Mouse (Mus musculus) hindbrain, postnatal 0 days (tissue): Measurements from ENCODE around the gene Slc4a2. TPM values are rescaled to one million over a fixed set of nuclear protein-coding genes. Genes with fewer than 3 reads are reported as not detected.

ENCODE experiments used
- ATAC-seq: fragments of 200-750 bp; cut with Nextera tagmentation; 2 replicates; pipeline ENCODE4 v1.8.0; 2017; ENCODE audit warnings: mild to moderate bottlenecking, moderate TSS enrichment, moderate library complexity
- DNase-seq: peaks from one replicate; pipeline ENCODE4 v3.0.0-alpha.2; 2015; ENCODE audit warnings: low spot score
- H3K27ac ChIP-seq: fragments of 300-500 bp; sonication (generic); 2 replicates; pipeline ENCODE4 v1.5.1; 2014; ENCODE audit warnings: mild to moderate bottlenecking
- H3K27me3 ChIP-seq: fragments of 300-500 bp; sonication (generic); 2 replicates; pipeline ENCODE4 v1.6.1; 2014; ENCODE audit warnings: low read length, mixed read lengths; ENCODE audit not compliant: insufficient read depth
- H3K36me3 ChIP-seq: fragments of 300-500 bp; sonication (generic); 2 replicates; pipeline ENCODE4 v1.6.1; 2014; ENCODE audit warnings: low read length, mixed read lengths; ENCODE audit not compliant: insufficient read depth
- H3K4me1 ChIP-seq: fragments of 300-500 bp; sonication (generic); 2 replicates; pipeline ENCODE4 v1.6.1; 2014; ENCODE audit warnings: antibody characterized with exemption, low read length, mixed read lengths; ENCODE audit not compliant: insufficient read depth
- H3K4me2 ChIP-seq: fragments of 300-500 bp; sonication (generic); 2 replicates; pipeline ENCODE4 v1.6.1; 2014; ENCODE audit warnings: low read depth, mild to moderate bottlenecking, low read length, moderate library complexity, mixed read lengths
- H3K4me3 ChIP-seq: fragments of 300-500 bp; sonication (generic); 2 replicates; pipeline ENCODE4 v1.5.1; 2014; ENCODE audit warnings: low read length
- H3K9ac ChIP-seq: fragments of 300-500 bp; sonication (generic); replicated peaks from 2 replicates; pipeline ENCODE4 v1.6.1; 2014; ENCODE audit warnings: mild to moderate bottlenecking, low read length, moderate library complexity, mixed read lengths
- H3K9me3 ChIP-seq: fragments of 300-500 bp; sonication (generic); 2 replicates; pipeline ENCODE4 v1.6.1; 2016; ENCODE audit warnings: low read length, mixed read lengths
- CTCF ChIP-seq: IDR thresholded peaks from 2 replicates; pipeline ENCODE4 v1.5.1; 2016; ENCODE audit warnings: antibody characterized with exemption, control low read depth, low read depth
- WGBS: fragments of 180-500 bp; shearing (Covaris S2); extraction: QIAGEN DNeasy Blood & Tissue Kit; methylation state at CpG from one replicate; pipeline ENCODE4 v1.1.7; 2014; 5-methylcytosine and 5-hydroxymethylcytosine counted together
- polyA plus RNA-seq: library from polyadenylated mRNA; unstranded; fragments of >200 nt; fragmentation: Nextera tagmentation; extraction: Ambion mirVana; gene quantifications from 2 replicates; pipeline ENCODE4 v1.2.1, GENCODE M21; 2015
- total RNA-seq: library from RNA; depleted of rRNA; stranded (reverse); fragments of >200 nt; gene quantifications from 2 replicates; pipeline ENCODE4 v1.2.3, GENCODE M21; 2014; rRNA removed

Slc4a2 gene
- total and polyA plus RNA-seq, 2 experiments from 2014 or later = 17.8 to 44.4 TPM

GRCm38 (mm10) chr5:24483326-24483725 is 59.7 kb downstream of the Slc4a2 start:
- peak; percentile 91 for TF ChIP-seq CTCF
- WGBS = 28% methylated on average over 11 of the region's 11 CpGs
- ATAC-seq (peak; percentile 43), DNase-seq (peak; percentile 88)
- Histone ChIP-seq H3K9me3 (no peaks in the 10 kb centered on the region), H3K9ac (no peak overlapping the region), H3K4me1 (peaks cover 20% of the 10 kb centered on the region), H3K4me3 (no peak overlapping the region), H3K27ac (no peak overlapping the region), H3K27me3 (no peaks in the 10 kb centered on the region), H3K4me2 (no peak overlapping the region), H3K36me3 (peaks cover 44% of the 10 kb centered on the region)

- WGBS = 18% methylated on average over 22 of the region's 22 CpGs
- DNase-seq (peak; percentile 46), ATAC-seq (no peak)
- Histone ChIP-seq H3K9ac (no peak overlapping the region; the same call in 1 of the 2 replicates), H3K27me3 (no peaks in the 10 kb centered on the region), H3K27ac (peak overlapping the region; percentile 45; the same call in 1 of the 2 replicates), H3K9me3 (no peaks in the 10 kb centered on the region), H3K4me1 (peaks cover 20% of the 10 kb centered on the region), H3K4me3 (no peak overlapping the region), H3K4me2 (peak overlapping the region; percentile 34), H3K36me3 (peaks cover 44% of the 10 kb centered on the region)
- TF ChIP-seq CTCF = no peak
Measured at GRCm38 (mm10) chr5:24484963-24485362, 61.3 kb downstream of the Slc4a2 start.

GRCm38 (mm10) chr5:24486097-24486496 is 62.5 kb downstream of the Slc4a2 start:
- H3K27ac ChIP-seq = peak overlapping the region; percentile 45; the same call in 1 of the 2 replicates
- peaks cover 20% of the 10 kb centered on the region for H3K4me1 ChIP-seq

GRCm38 (mm10) chr5:24486738-24487137 is 63.1 kb downstream of the Slc4a2 start:
- Histone ChIP-seq H3K4me2 (no peak overlapping the region), H3K36me3 (peaks cover 49% of the 10 kb centered on the region), H3K9me3 (no peaks in the 10 kb centered on the region), H3K9ac (no peak overlapping the region), H3K27ac (peak overlapping the region; percentile 27; the same call in 1 of the 2 replicates), H3K4me3 (no peak overlapping the region), H3K4me1 (peaks cover 20% of the 10 kb centered on the region), H3K27me3 (no peaks in the 10 kb centered on the region)
- no peak for TF ChIP-seq CTCF
- no peak for ATAC-seq
- no peak for DNase-seq
- WGBS = 69% methylated on average over 5 of the region's 5 CpGs

More at GRCm38 (mm10) chr5:24486097-24486496, 62.5 kb downstream of the Slc4a2 start:
- DNase-seq = peak; percentile 93
- no peak overlapping the region for H3K9ac ChIP-seq
- TF ChIP-seq CTCF = peak; percentile 96
- no peak overlapping the region for H3K4me3 ChIP-seq
- H3K36me3 ChIP-seq = peaks cover 44% of the 10 kb centered on the region
- no peaks in the 10 kb centered on the region for H3K27me3 ChIP-seq
- no peak overlapping the region for H3K4me2 ChIP-seq
- no peaks in the 10 kb centered on the region for H3K9me3 ChIP-seq
- 5% methylated on average over 8 of the region's 8 CpGs for WGBS
- ATAC-seq = 0 out of 2 replicates have a peak, but pooled peaks have one; percentile 15

GRCm38 (mm10) chr5:24490413-24490920 is 66.8 kb downstream of the Slc4a2 start:
- WGBS = 71% methylated on average over 14 of the region's 14 CpGs
- peak; percentile 57 for DNase-seq
- Histone ChIP-seq H3K4me2 (no peak overlapping the region), H3K27ac (no peak overlapping the region), H3K9ac (no peak overlapping the region), H3K4me3 (no peak overlapping the region), H3K36me3 (peaks cover 57% of the 10 kb centered on the region), H3K27me3 (no peaks in the 10 kb centered on the region), H3K9me3 (no peaks in the 10 kb centered on the region), H3K4me1 (peaks cover 12% of the 10 kb centered on the region)
- no peak for TF ChIP-seq CTCF
- ATAC-seq = no peak; the same call in 1 of the 2 replicates

Other genes with a start within 250 kb of the Slc4a2 start
- gene Kcnh2, start 72.2 kb upstream of the Slc4a2 start, total RNA-seq = 55.9 and 70.5 TPM in 2 replicates
- gene Kcnh2, start 72.2 kb upstream of the Slc4a2 start, polyA plus RNA-seq = 10.8 and 11.5 TPM in 2 replicates
- gene Nos3, start 59.0 kb upstream of the Slc4a2 start, total RNA-seq = 8.7 and 13.3 TPM in 2 replicates
- 7.2 and 7.4 TPM in 2 replicates for gene Nos3, start 59.0 kb upstream of the Slc4a2 start, polyA plus RNA-seq
- gene Atg9b, start 31.7 kb upstream of the Slc4a2 start, total RNA-seq = 8.8 and 9.8 TPM in 2 replicates
- 5.1 and 6.1 TPM in 2 replicates for gene Atg9b, start 31.7 kb upstream of the Slc4a2 start, polyA plus RNA-seq
- 63.2 and 90.6 TPM in 2 replicates for gene Abcb8, start 30.2 kb upstream of the Slc4a2 start, total RNA-seq
- 41.9 and 43.5 TPM in 2 replicates for gene Abcb8, start 30.2 kb upstream of the Slc4a2 start, polyA plus RNA-seq
- gene Asic3, start 10.4 kb upstream of the Slc4a2 start, total RNA-seq = 0.37 and 1.9 TPM in 2 replicates
- gene Asic3, start 10.4 kb upstream of the Slc4a2 start, polyA plus RNA-seq = 0.58 and 1.3 TPM in 2 replicates
- gene Cdk5, start 307 bp upstream of the Slc4a2 start, total RNA-seq = 81.0 and 87.7 TPM in 2 replicates
- gene Cdk5, start 307 bp upstream of the Slc4a2 start, polyA plus RNA-seq = 151 and 158 TPM in 2 replicates
- gene Fastk, start 21.4 kb downstream of the Slc4a2 start, total RNA-seq = 200 and 203 TPM in 2 replicates
- 99.2 and 101 TPM in 2 replicates for gene Fastk, start 21.4 kb downstream of the Slc4a2 start, polyA plus RNA-seq
- gene Tmub1, start 24.0 kb downstream of the Slc4a2 start, total RNA-seq = 74.6 and 78.4 TPM in 2 replicates
- gene Tmub1, start 24.0 kb downstream of the Slc4a2 start, polyA plus RNA-seq = 50.0 and 51.2 TPM in 2 replicates
- 277 and 287 TPM in 2 replicates for gene Agap3, start 28.3 kb downstream of the Slc4a2 start, total RNA-seq
- gene Agap3, start 28.3 kb downstream of the Slc4a2 start, polyA plus RNA-seq = 112 and 121 TPM in 2 replicates
- 6.5 and 11.3 TPM in 2 replicates for gene Gbx1, start 103.4 kb downstream of the Slc4a2 start, total RNA-seq
- gene Gbx1, start 103.4 kb downstream of the Slc4a2 start, polyA plus RNA-seq = 4.1 and 4.4 TPM in 2 replicates
- gene Asb10, start 117.1 kb downstream of the Slc4a2 start, total RNA-seq = 0.10 TPM in 1 of 2 replicates, not detected in the other
- gene Asb10, start 117.1 kb downstream of the Slc4a2 start, polyA plus RNA-seq = 0.16 and 0.21 TPM in 2 replicates
- gene 4931409K22Rik, start 133.0 kb downstream of the Slc4a2 start, total RNA-seq = not detected in 2 replicates
- gene 4931409K22Rik, start 133.0 kb downstream of the Slc4a2 start, polyA plus RNA-seq = 0.09 and 0.16 TPM in 2 replicates
- gene Abcf2, start 153.6 kb downstream of the Slc4a2 start, total RNA-seq = 60.6 and 65.6 TPM in 2 replicates
- gene Abcf2, start 153.6 kb downstream of the Slc4a2 start, polyA plus RNA-seq = 65.4 and 66.5 TPM in 2 replicates
- 38.3 and 46.2 TPM in 2 replicates for gene Chpf2, start 162.9 kb downstream of the Slc4a2 start, total RNA-seq
- gene Chpf2, start 162.9 kb downstream of the Slc4a2 start, polyA plus RNA-seq = 25.0 and 26.9 TPM in 2 replicates
- 246 and 262 TPM in 2 replicates for gene Smarcd3, start 200.6 kb downstream of the Slc4a2 start, total RNA-seq
- gene Smarcd3, start 200.6 kb downstream of the Slc4a2 start, polyA plus RNA-seq = 114 and 128 TPM in 2 replicates